Mouse (Mus musculus): ENCODE measurements around the gene Usp16. TPM values are rescaled to one million over a fixed set of nuclear protein-coding genes. Genes with fewer than 3 reads are reported as not detected.

Gene Usp16
- polyA plus RNA-seq, 1 experiment = 78.3 TPM

DNA sequence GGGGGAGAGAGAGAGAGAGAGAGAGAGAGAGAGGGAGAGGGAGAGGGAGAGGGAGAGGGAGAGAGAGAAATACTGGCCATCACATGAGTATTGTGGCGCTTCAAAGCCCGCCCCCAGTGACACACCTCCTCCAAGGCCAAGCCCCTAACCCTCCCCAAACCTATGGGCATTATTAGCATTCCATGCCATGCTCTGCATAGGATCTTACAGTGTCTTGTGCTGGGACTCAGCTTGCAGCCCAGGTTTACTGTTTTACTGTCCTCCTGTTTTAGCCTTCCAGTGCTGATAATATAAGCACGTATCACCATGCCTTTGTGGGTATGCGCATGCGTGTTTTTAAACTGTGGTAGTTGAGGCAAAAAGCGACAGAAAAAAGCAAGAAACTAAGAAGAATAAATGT is 45.1 kb downstream of the Usp16 start:
- Histone ChIP-seq H3K4me1 (ENCODE audit: control insufficient read depth, insufficient read depth, insufficient read length, low read length) (peaks cover 3% of the 10 kb centered on the region), H3K27ac (replicated peaks; ENCODE audit: low read depth, low read length) (no peak overlapping the region), H3K4me3 (ENCODE audit: insufficient read depth, low read depth, low read length) (no peak overlapping the region)

GRCm38 (mm10) chr16:87501304-87502078 is 47.0 kb downstream of the Usp16 start:
- Histone ChIP-seq H3K4me1 (ENCODE audit: control insufficient read depth, insufficient read depth, insufficient read length, low read length) (peaks cover 3% of the 10 kb centered on the region), H3K4me3 (ENCODE audit: insufficient read depth, low read depth, low read length) (no peak overlapping the region), H3K27ac (replicated peaks; ENCODE audit: low read depth, low read length) (peak overlapping the region; percentile 58)

GRCm38 (mm10) chr16:87511706-87512105 is 57.2 kb downstream of the Usp16 start:
- Histone ChIP-seq H3K4me3 (ENCODE audit: insufficient read depth, low read depth, low read length) (no peak overlapping the region), H3K27ac (replicated peaks; ENCODE audit: low read depth, low read length) (no peak overlapping the region), H3K4me1 (ENCODE audit: control insufficient read depth, insufficient read depth, insufficient read length, low read length) (0 out of 2 replicates have a peak, but pooled peaks cover 2% of the 10 kb centered on the region)

DNA sequence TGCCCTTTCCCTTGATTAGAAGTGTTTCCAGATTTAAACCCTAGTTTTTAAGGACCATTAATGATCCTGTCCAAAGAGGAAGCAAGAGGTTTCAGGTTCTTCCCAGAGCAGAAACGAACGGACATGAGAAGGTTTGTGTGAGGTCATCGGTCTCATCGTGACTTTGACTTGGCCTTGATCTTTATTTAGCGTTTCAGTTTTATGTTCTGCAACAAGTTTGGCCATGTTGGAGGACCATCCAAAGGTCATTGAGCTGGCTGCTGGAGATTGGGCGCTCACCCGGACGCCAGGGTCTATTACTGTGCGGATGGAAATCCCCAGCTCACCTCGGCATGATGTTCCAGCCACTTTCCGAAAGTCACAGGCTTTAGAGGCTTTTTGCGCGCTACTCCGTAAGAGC is 57.8 kb downstream of the Usp16 start:
- Histone ChIP-seq H3K4me3 (ENCODE audit: insufficient read depth, low read depth, low read length) (no peak overlapping the region), H3K27ac (replicated peaks; ENCODE audit: low read depth, low read length) (no peak overlapping the region)

GRCm38 (mm10) chr16:87524228-87524627 is 69.7 kb downstream of the Usp16 start:
- Histone ChIP-seq H3K4me1 (ENCODE audit: control insufficient read depth, insufficient read depth, insufficient read length, low read length) (no peaks in the 10 kb centered on the region), H3K4me3 (ENCODE audit: insufficient read depth, low read depth, low read length) (no peak overlapping the region), H3K27ac (replicated peaks; ENCODE audit: low read depth, low read length) (no peak overlapping the region)

More for the DNA sequence above, 57.8 kb downstream of the Usp16 start:
- H3K4me1 ChIP-seq (ENCODE audit: control insufficient read depth, insufficient read depth, insufficient read length, low read length) = 0 out of 2 replicates have a peak, but pooled peaks cover 2% of the 10 kb centered on the region

DNA sequence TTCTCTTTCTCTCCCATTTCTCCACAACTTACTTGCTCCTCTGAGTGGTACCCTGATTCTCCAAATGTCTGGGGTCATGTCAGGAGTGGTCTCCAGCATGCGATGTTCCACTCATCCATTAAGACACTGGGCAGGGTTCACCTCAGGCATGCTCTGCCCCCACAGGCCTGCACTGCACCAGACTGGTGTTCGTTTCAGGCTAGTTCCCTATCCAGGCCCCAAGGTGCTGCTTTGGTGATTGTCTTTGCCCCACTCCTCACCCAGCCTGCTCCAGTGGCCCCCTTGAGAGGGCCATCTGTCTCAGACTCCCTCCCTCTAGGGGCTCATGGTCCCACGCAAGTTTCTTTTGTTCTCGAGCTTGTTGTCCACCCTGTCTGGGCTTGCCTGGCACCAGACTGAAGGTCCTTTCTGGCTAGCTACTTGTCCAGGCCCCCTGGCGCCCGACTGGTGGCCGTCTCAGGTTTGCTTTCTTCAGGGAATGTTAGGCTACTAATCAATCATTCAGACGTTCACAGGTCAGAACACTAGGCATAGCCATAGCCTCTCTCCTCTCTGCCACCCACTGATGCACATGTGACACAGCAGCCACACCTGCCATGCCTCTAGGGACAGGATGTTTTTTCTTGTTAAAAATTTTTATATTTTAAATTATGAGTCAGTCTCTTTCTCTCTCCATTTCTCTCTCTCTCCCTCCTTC is 73.2 kb downstream of the Usp16 start:
- Histone ChIP-seq H3K4me3 (ENCODE audit: insufficient read depth, low read depth, low read length) (no peak overlapping the region), H3K4me1 (ENCODE audit: control insufficient read depth, insufficient read depth, insufficient read length, low read length) (no peaks in the 10 kb centered on the region), H3K27ac (replicated peaks; ENCODE audit: low read depth, low read length) (no peak overlapping the region)

GRCm38 (mm10) chr16:87528755-87529154 is 74.3 kb downstream of the Usp16 start:
- no peak overlapping the region for H3K27ac ChIP-seq (replicated peaks; ENCODE audit: low read depth, low read length)
- no peaks in the 10 kb centered on the region for H3K4me1 ChIP-seq (ENCODE audit: control insufficient read depth, insufficient read depth, insufficient read length, low read length)
- H3K4me3 ChIP-seq (ENCODE audit: insufficient read depth, low read depth, low read length) = no peak overlapping the region

Other genes with a start within 250 kb of the Usp16 start
- gene N6amt1, start 100.5 kb upstream of the Usp16 start, polyA plus RNA-seq (2012; ENCODE audit: insufficient read depth, insufficient read length, missing spikeins) = 26.8 and 30.3 TPM in 2 replicates
- 9.3 and 9.5 TPM in 2 replicates for gene Ltn1, start 22.1 kb upstream of the Usp16 start, polyA plus RNA-seq (2012; ENCODE audit: insufficient read depth, insufficient read length, missing spikeins)
- 2.6 and 3.4 TPM in 2 replicates for gene Rwdd2b, start 14.1 kb upstream of the Usp16 start, polyA plus RNA-seq (2012; ENCODE audit: insufficient read depth, insufficient read length, missing spikeins)
- 91.6 and 165 TPM in 2 replicates for gene Cct8, start 41.2 kb downstream of the Usp16 start, polyA plus RNA-seq (2012; ENCODE audit: insufficient read depth, insufficient read length, missing spikeins)
- gene Map3k7cl, start 98.6 kb downstream of the Usp16 start, polyA plus RNA-seq (2012; ENCODE audit: insufficient read depth, insufficient read length, missing spikeins) = 0.63 TPM in 1 of 2 replicates, not detected in the other
- 5.9 and 10.1 TPM in 2 replicates for gene Bach1, start 244.2 kb downstream of the Usp16 start, polyA plus RNA-seq (2012; ENCODE audit: insufficient read depth, insufficient read length, missing spikeins)